Comparison of ENCODE assay signal across 8 mouse cellular contexts in the genomic region with DNA sequence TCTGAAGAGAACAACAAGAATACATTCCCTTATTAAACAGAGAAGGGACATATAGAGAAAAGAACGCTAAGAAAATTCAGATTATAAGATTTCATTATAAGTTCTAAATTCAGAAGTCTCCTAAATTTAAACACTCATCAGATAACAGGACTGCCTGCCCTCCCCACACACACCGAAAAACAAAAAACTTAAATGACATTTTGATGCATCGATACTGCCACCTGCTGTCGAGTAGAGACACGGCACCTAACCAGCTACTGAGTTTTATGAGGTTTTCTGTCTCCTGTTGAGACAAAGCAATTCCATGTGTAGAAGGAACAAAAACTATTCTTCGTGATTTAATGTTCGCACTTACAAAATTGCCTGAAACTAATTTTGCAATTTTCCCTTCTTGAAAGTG. TPM values are rescaled to one million over a fixed set of nuclear protein-coding genes. Genes with fewer than 3 reads are reported as not detected.
DNase-seq lines count a peak whose midpoint lies in the region; ATAC-seq and TF ChIP-seq lines count a peak whose summit lies in the region.

No protein-coding gene starts in this region.

- H3K36me3 ChIP-seq in hindbrain, embryonic 10.5 days = no peaks in the 10 kb centered on the region
- no peaks in the 10 kb centered on the region for H3K36me3 ChIP-seq in lung, embryonic 14.5 days (ENCODE audit: insufficient read depth)

- WGBS in hindbrain, embryonic 10.5 days = 2% methylated on average over 7 of the region's 7 CpGs
- under 1% methylated on average over 7 of the region's 7 CpGs for WGBS in lung, embryonic 14.5 days

- peak overlapping the region; percentile 15; the same call in 1 of the 2 replicates for H3K9ac ChIP-seq in lung, embryonic 14.5 days

- peak overlapping the region; percentile 52 for H3K4me3 ChIP-seq in hindbrain, embryonic 10.5 days
- peak overlapping the region; percentile 35 for H3K4me3 ChIP-seq in lung, embryonic 14.5 days (ENCODE audit: low read depth, low read length)

- H3K27ac ChIP-seq in hindbrain, embryonic 10.5 days = peak overlapping the region; percentile 76; the same call in 1 of the 2 replicates
- no peak overlapping the region for H3K27ac ChIP-seq in lung, embryonic 14.5 days (ENCODE audit: low read depth)

- peak; percentile 63 for DNase-seq in MN1 (ENCODE audit: low spot score)
- DNase-seq in cerebellum, adult 9-11 months = peak; percentile 25
- DNase-seq in hindbrain, embryonic 10.5 days (ENCODE audit: low spot score) = peak; percentile 66
- peak; percentile 35 to 70 for DNase-seq in layer of hippocampus, adult 8-10 months (ENCODE audit: low spot score in 2 of 2)
- DNase-seq in lung, embryonic 14.5 days = peak; percentile 95
- peak; percentile 26 for DNase-seq in ovary, postnatal 36 days (ENCODE audit: low spot score)
- DNase-seq in urinary bladder, postnatal 25 days (ENCODE audit: low spot score) = peak; percentile 45

- peak; percentile 85 for TF ChIP-seq CTCF in lung, embryonic 14.5 days (IDR thresholded peaks at IDR 0.05; ENCODE audit: low read depth)

- H3K9me3 ChIP-seq in hindbrain, embryonic 10.5 days = no peaks in the 10 kb centered on the region
- H3K9me3 ChIP-seq in lung, embryonic 14.5 days (ENCODE audit: low read depth, low read length) = no peaks in the 10 kb centered on the region

- peak overlapping the region; percentile 70 for H3K4me2 ChIP-seq in lung, embryonic 14.5 days

- peak; percentile 82 for ATAC-seq in frontal cortex, adult (ENCODE audit: low TSS enrichment)
- peak; percentile 84 for ATAC-seq in lung, embryonic 14.5 days (ENCODE audit: insufficient read depth)

- H3K4me1 ChIP-seq in hindbrain, embryonic 10.5 days (replicated peaks) = peaks cover 7% of the 10 kb centered on the region
- H3K4me1 ChIP-seq in lung, embryonic 14.5 days (ENCODE audit: insufficient read depth) = no peaks in the 10 kb centered on the region

- H3K27me3 ChIP-seq in hindbrain, embryonic 10.5 days (ENCODE audit: insufficient read depth, poor library complexity, severe bottlenecking) = no peaks in the 10 kb centered on the region
- no peaks in the 10 kb centered on the region for H3K27me3 ChIP-seq in lung, embryonic 14.5 days (ENCODE audit: insufficient read depth, low read length)

RNA-seq across cellular contexts. Expression of a gene that starts 23.2 kb away (rescaled TPM):
- not detected in 2 replicates for polyA plus RNA-seq in hindbrain, embryonic 10.5 days (2016; fragmentation: Nextera tagmentation; extraction: Ambion mirVana)
- under 1 TPM in 1 of 4 experiments, not detected in 3; 0.17 TPM for total RNA-seq in layer of hippocampus, adult 8-10 months (2022)
- not detected in 2 replicates for polyA plus RNA-seq in lung, embryonic 14.5 days (2014; fragmentation: Nextera tagmentation; extraction: Ambion mirVana)

Comparison
In these comparisons a context has a peak if more than half of its experiments do, and no peak if none do; other contexts are left out.
1. DNase-seq: peak in every context shown above with its lines; median percentile 95 in lung, embryonic 14.5 days; 66 in hindbrain, embryonic 10.5 days; 63 in MN1; 52 in layer of hippocampus, adult 8-10 months; 45 in urinary bladder, postnatal 25 days; 26 in ovary, postnatal 36 days; 25 in cerebellum, adult 9-11 months.